Mouse (Mus musculus): ENCODE data around the gene Stxbp2.

- TF ChIP-seq EP300 (IDR thresholded peaks at IDR 0.05; ENCODE audit: low read depth) (no peak), CTCF (IDR thresholded peaks at IDR 0.05; ENCODE audit: low read depth) (no peak)
Observed at GRCm38 (mm10) chr8:3625445-3625844, 5.3 kb upstream of the Stxbp2 start, which contains the start of gene Pcp2.

Data from liver, embryonic 14.5 days (tissue).